Mouse (Mus musculus) hindbrain, embryonic 13.5 days (tissue): ENCODE data around the gene Cdhr2. TPM values are rescaled to one million over a fixed set of nuclear protein-coding genes. Genes with fewer than 3 reads are reported as not detected.

Source experiments
- ATAC-seq: fragments of 200-750 bp; cut with Nextera tagmentation; 2 replicates; pipeline ENCODE4 v1.8.0; 2017; ENCODE audit warnings: moderate TSS enrichment; ENCODE audit not compliant: low FRiP score
- H3K27ac ChIP-seq: fragments of 300-500 bp; sonication (generic); 2 replicates; pipeline ENCODE4 v1.5.1; 2015; ENCODE audit warnings: inconsistent platforms, mild to moderate bottlenecking, moderate library complexity
- H3K27me3 ChIP-seq: fragments of 300-500 bp; sonication (generic); 2 replicates; pipeline ENCODE4 v1.6.1; 2015; ENCODE audit warnings: mild to moderate bottlenecking, inconsistent platforms
- H3K36me3 ChIP-seq: fragments of 300-500 bp; sonication (generic); 2 replicates; pipeline ENCODE4 v1.6.1; 2015; ENCODE audit warnings: mild to moderate bottlenecking, inconsistent platforms
- H3K4me1 ChIP-seq: fragments of 300-500 bp; sonication (generic); replicated peaks from 2 replicates; pipeline ENCODE4 v1.6.1; 2015; ENCODE audit warnings: inconsistent platforms
- H3K4me2 ChIP-seq: fragments of 300-500 bp; sonication (generic); 2 replicates; pipeline ENCODE4 v1.6.1; 2015; ENCODE audit warnings: inconsistent platforms, mild to moderate bottlenecking, moderate library complexity
- H3K4me3 ChIP-seq: fragments of 300-500 bp; sonication (generic); 2 replicates; pipeline ENCODE4 v1.5.1; 2015; ENCODE audit warnings: mild to moderate bottlenecking, inconsistent platforms
- H3K9ac ChIP-seq: fragments of 300-500 bp; sonication (generic); 2 replicates; pipeline ENCODE4 v1.6.1; 2015; ENCODE audit warnings: mild to moderate bottlenecking, inconsistent platforms
- H3K9me3 ChIP-seq: fragments of 300-500 bp; sonication (generic); 2 replicates; pipeline ENCODE4 v1.6.1; 2016; ENCODE audit warnings: inconsistent platforms
- WGBS: fragments of 180-500 bp; shearing (Covaris S2); methylation state at CpG from one replicate; pipeline ENCODE4 v1.1.7; 2015; 5-methylcytosine and 5-hydroxymethylcytosine counted together
- polyA plus RNA-seq: library from polyadenylated mRNA; unstranded; fragments of >200 nt; fragmentation: Nextera tagmentation; extraction: Ambion mirVana; gene quantifications from 2 replicates; pipeline ENCODE4 v1.2.1, GENCODE M21; 2015

Gene Cdhr2
- polyA plus RNA-seq, 1 experiment from 2014 or later = 0.08 TPM

- peaks cover 39% of the 10 kb centered on the region for H3K4me1 ChIP-seq
- H3K9ac ChIP-seq = peak overlapping the region; percentile 99
- peak overlapping the region; percentile 96 for H3K4me2 ChIP-seq
- peak overlapping the region; percentile 95 for H3K4me3 ChIP-seq
- no peaks in the 10 kb centered on the region for H3K9me3 ChIP-seq
- WGBS = 70% methylated on average over 3 of the region's 3 CpGs
- H3K27me3 ChIP-seq = no peaks in the 10 kb centered on the region
- no peak overlapping the region for H3K27ac ChIP-seq
- peaks cover 50% of the 10 kb centered on the region for H3K36me3 ChIP-seq
- no peak for ATAC-seq
Observed at GRCm38 (mm10) chr13:54684140-54684896, 16.9 kb upstream of the Cdhr2 start.

GRCm38 (mm10) chr13:54685174-54685573 lies 16.1 kb upstream of the Cdhr2 start:
- Histone ChIP-seq H3K4me3 (peak overlapping the region; percentile 95), H3K9ac (peak overlapping the region; percentile 99), H3K9me3 (no peaks in the 10 kb centered on the region), H3K4me2 (peak overlapping the region; percentile 96), H3K36me3 (peaks cover 44% of the 10 kb centered on the region), H3K27ac (peak overlapping the region; percentile 99; the same call in 1 of the 2 replicates), H3K27me3 (no peaks in the 10 kb centered on the region), H3K4me1 (peaks cover 44% of the 10 kb centered on the region)
- 47% methylated on average over 2 of the region's 2 CpGs for WGBS
- no peak for ATAC-seq

DNA sequence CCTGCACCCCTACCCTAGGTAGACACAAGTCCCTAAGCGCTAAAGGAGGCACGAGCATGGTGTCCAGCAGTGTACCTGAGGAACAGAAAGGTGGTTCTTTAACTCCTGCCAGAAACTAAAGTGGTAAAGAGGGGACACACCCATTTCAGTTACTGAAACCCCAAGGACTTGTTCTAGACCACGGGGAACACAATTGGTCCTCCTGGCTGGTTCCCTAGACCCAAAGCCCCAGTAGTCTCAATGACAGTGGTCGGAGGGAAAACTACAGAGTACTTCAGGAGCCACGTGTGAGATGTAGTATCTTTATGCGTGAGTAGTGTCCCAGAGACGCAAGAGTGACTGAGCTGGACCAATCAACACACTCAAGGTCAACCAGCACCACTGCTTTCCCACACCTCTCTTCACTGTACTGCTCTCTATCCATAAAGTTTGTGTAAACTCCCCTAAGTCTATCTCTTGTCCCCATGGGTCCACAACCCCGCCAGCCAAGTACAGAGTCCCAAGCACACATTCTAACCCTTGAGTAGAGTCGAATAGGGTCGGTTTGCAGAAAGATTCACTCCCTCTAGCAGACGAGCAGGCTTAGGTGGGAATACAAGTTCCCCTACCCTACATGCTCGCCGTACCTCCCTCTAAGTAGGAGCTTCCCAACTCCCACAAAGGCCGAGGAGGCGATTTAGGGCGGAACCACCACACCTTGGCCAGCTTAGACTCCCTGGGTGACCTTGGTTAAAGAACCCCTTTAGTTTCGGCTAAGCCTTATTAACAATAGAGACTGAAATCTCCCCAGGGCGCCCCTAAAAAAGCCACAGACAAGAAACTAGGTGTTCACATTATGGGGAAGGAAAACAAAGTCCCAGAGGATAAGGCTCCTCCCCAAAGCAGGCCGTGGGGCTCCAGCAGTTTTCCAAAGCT lies 14.9 kb upstream of the Cdhr2 start:
- Histone ChIP-seq H3K27me3 (no peaks in the 10 kb centered on the region), H3K4me2 (peak overlapping the region; percentile 96), H3K36me3 (peaks cover 33% of the 10 kb centered on the region), H3K4me1 (peaks cover 56% of the 10 kb centered on the region), H3K4me3 (peak overlapping the region; percentile 95), H3K27ac (peak overlapping the region; percentile 99), H3K9ac (peak overlapping the region; percentile 99), H3K9me3 (no peaks in the 10 kb centered on the region)
- ATAC-seq = no peak
- WGBS = 5% methylated on average over 19 of the region's 19 CpGs

DNA sequence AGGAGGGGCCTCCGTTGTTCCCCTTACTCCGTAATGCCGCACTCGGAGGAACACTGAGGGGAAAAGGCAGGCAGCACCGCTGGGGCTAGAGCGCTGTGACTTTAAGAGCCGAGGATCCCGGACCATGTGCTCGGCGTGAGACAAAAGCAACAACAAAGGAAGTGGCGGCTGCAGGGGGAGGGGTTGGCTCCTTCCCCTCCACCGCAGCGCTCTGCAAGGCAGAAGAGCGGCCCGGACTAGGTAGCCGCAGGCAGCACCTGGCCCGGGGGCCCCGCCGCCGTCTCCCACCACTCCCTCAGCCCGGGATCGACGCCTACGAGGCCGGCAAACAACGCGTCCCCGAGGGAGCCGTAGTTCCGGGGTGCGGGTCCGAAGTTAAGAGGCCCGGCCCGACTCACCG lies 14.2 kb upstream of the Cdhr2 start:
- ATAC-seq = peak; percentile 63
- H3K9me3 ChIP-seq = no peaks in the 10 kb centered on the region
- WGBS = under 1% methylated on average over 35 of the region's 35 CpGs
- H3K4me1 ChIP-seq = peaks cover 63% of the 10 kb centered on the region
- peak overlapping the region; percentile 99 for H3K9ac ChIP-seq
- H3K27ac ChIP-seq = peak overlapping the region; percentile 99
- H3K36me3 ChIP-seq = peaks cover 26% of the 10 kb centered on the region
- peak overlapping the region; percentile 96 for H3K4me2 ChIP-seq
- H3K27me3 ChIP-seq = no peaks in the 10 kb centered on the region
- peak overlapping the region; percentile 95 for H3K4me3 ChIP-seq

GRCm38 (mm10) chr13:54687575-54688424 lies 13.5 kb upstream of the Cdhr2 start:
- peak overlapping the region; percentile 96 for H3K4me2 ChIP-seq
- H3K27ac ChIP-seq = peak overlapping the region; percentile 99
- H3K27me3 ChIP-seq = no peaks in the 10 kb centered on the region
- no peaks in the 10 kb centered on the region for H3K9me3 ChIP-seq
- peak overlapping the region; percentile 99 for H3K9ac ChIP-seq
- WGBS = 1% methylated on average over 66 of the region's 82 CpGs
- ATAC-seq = peak; percentile 89
- H3K36me3 ChIP-seq = peaks cover 19% of the 10 kb centered on the region
- H3K4me1 ChIP-seq = peaks cover 70% of the 10 kb centered on the region
- peak overlapping the region; percentile 95 for H3K4me3 ChIP-seq

DNA sequence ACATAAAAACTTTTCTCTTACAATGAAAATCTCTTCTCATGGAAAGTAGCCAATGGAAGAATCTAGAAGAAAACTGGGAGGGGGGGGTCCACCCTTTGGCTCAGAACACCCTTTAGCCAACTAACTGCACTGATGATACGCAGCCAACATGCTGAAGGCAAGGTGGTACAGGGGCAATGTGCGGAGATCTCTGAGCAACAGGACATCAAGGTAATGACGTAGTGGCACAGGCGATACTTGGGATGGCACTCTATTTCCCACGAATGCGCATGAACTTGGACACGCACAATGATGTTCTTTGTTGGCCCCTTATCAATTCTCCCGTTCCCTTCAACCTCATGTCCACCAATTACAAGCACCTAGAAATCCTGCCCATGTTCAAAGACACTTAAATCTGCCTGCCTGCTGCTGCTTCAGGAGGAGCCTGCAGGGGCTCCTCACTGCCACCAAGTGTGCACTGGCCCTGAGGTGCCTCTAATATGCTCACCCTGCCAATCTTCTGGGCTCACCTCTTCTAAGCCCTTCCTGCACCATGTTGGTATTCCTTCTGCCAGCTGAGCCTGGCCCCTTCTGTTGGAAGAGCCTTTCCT lies 11.0 kb upstream of the Cdhr2 start:
- Histone ChIP-seq H3K9me3 (no peaks in the 10 kb centered on the region), H3K4me2 (no peak overlapping the region), H3K36me3 (peaks cover 2% of the 10 kb centered on the region; the same call in 1 of the 2 replicates), H3K27me3 (no peaks in the 10 kb centered on the region), H3K9ac (peak overlapping the region; percentile 51; the same call in 1 of the 2 replicates), H3K4me3 (no peak overlapping the region), H3K4me1 (peaks cover 61% of the 10 kb centered on the region), H3K27ac (0 out of 2 replicates have a peak overlapping the region, but pooled peaks have one; percentile 5)
- no peak for ATAC-seq
- 95% methylated on average over 8 of the region's 8 CpGs for WGBS

GRCm38 (mm10) chr13:54691737-54692136 lies 9.5 kb upstream of the Cdhr2 start:
- H3K4me3 ChIP-seq = peak overlapping the region; percentile 99
- H3K4me1 ChIP-seq = peaks cover 50% of the 10 kb centered on the region
- no peaks in the 10 kb centered on the region for H3K27me3 ChIP-seq
- peak overlapping the region; percentile 95 for H3K4me2 ChIP-seq
- ATAC-seq = no peak
- peaks cover 2% of the 10 kb centered on the region; the same call in 1 of the 2 replicates for H3K36me3 ChIP-seq
- H3K9me3 ChIP-seq = no peaks in the 10 kb centered on the region
- no peak overlapping the region for H3K27ac ChIP-seq
- H3K9ac ChIP-seq = peak overlapping the region; percentile 97; the same call in 1 of the 2 replicates

DNA sequence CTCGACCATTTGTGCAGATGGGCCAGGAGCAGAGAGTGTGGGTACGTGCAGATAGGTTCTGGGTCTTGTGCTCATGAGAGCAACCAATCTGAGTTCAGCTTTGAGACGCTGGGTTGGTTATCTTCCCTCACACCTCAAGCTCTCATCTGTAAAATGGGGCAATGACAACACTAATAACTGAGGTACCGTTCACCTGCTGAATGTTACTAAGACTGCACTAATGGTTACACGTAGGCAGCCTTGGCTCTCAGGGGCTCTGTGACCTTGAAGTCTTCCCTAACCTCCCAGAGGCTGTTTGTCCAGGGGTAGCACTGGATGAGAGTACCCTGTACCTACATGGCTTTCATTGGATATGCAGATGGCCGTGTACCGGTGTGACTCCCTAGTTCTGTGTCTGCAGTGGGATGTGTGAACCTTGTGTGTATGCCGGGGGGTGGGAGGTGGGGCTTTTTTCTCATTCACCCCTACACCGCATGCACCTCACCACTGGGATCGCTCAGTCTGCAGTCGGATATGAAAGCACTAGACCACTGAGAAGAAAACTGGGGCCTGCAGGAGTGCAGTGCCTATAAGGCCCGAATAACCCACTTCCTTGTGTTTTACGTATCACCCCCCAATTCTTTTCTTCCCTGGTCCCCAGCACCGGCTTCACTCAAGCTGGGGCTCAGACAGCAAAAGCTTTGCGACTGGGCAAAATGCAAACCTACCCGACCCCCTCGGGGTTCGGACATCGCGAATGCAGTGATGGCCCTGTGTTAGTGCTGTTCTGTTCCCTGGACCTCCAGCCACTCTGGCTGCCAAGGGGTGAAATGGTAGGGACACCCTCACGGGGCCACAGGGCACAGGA lies 8.3 kb upstream of the Cdhr2 start:
- peaks cover 50% of the 10 kb centered on the region for H3K4me1 ChIP-seq
- ATAC-seq = no peak; the same call in 1 of the 2 replicates
- H3K27me3 ChIP-seq = no peaks in the 10 kb centered on the region
- H3K9me3 ChIP-seq = no peaks in the 10 kb centered on the region
- H3K27ac ChIP-seq = peak overlapping the region; percentile 94
- 16% methylated on average over 21 of the region's 21 CpGs for WGBS
- H3K36me3 ChIP-seq = peaks cover 2% of the 10 kb centered on the region; the same call in 1 of the 2 replicates
- H3K9ac ChIP-seq = peak overlapping the region; percentile 97
- H3K4me2 ChIP-seq = peak overlapping the region; percentile 95
- peak overlapping the region; percentile 99 for H3K4me3 ChIP-seq

DNA sequence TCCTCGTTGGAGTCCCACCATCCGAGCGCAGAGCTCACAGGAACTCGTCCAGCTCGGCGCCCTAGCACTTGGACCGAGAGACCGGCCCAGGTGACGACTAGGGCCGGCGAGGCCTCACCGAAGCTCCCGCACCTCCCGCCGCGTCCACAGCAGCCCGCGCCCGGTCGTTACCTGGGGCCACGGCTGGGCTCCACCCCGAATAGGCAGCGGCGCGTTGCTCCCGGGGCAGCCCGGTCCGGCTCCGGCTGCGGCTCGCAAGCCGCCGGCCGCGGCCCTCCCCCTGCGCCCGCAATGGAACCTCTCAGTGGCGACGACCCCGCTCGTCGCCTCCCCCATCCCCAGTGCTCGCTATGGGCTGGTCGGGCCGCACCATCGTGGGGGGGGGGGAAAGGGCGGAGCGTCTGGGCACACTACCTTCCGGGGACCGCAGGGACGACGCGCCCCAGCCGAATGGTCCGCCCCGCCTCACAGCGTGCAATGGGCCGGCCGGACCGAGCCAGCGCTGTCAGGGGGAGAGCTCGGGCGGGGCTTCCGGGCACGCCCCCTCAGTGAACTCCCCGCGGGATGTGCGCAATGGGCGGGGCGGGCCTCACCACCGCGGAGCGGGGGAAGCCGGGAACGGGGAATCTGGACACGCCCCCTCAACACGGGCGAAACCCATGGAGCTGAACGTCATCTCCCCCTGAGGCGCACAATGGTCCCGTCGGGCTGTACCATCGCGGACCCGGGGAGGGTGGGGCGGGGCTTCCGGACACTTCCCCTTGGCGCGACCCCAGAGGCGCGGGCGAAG lies 7.5 kb upstream of the Cdhr2 start, which contains the start of gene Rnf44:
Gene Rnf44, minus strand, starts transcription at position 350 of the 790 bp plus-strand sequence.
- Histone ChIP-seq H3K27ac (peak within 1 kb of the TSS; percentile 94), H3K4me2 (peak within 1 kb of the TSS; percentile 95), H3K27me3 (no peaks in the 10 kb centered on the region), H3K9me3 (no peaks in the 10 kb centered on the region), H3K9ac (peak within 1 kb of the TSS; percentile 97), H3K4me3 (peak within 1 kb of the TSS; percentile 99), H3K36me3 (peaks cover 2% of the 10 kb centered on the region; the same call in 1 of the 2 replicates), H3K4me1 (peaks cover 44% of the 10 kb centered on the region)
- peak; percentile 98 for ATAC-seq
- under 1% methylated on average over 69 of the region's 92 CpGs for WGBS
